Mouse (Mus musculus) heart, embryonic 14.5 days (tissue): ENCODE results near the gene Mecom. TPM values are rescaled to one million over a fixed set of nuclear protein-coding genes. Genes with fewer than 3 reads are reported as not detected.

Source experiments
- ATAC-seq: fragments of 200-750 bp; cut with Nextera tagmentation; 2 replicates; pipeline ENCODE4 v1.8.0; 2017; ENCODE audit warnings: low read depth, moderate TSS enrichment; ENCODE audit not compliant: insufficient number of reproducible peaks, insufficient read depth, low FRiP score
- H3K27ac ChIP-seq, 2 experiments: fragments of 200-500 bp in 1 of 2; fragments of 300-500 bp in 1 of 2; sonication (generic) in 1 of 2; replicated peaks in 1 of 2; 2 replicates each; pipeline ENCODE4 v1.5.1; 2012 to 2014; ENCODE audit warnings: low read depth in 2 of 2, low read length in 2 of 2, control low read depth in 1 of 2, mild to moderate bottlenecking in 1 of 2, mixed read lengths in 1 of 2; ENCODE audit not compliant: control insufficient read depth in 1 of 2, insufficient read depth in 1 of 2
- H3K27me3 ChIP-seq: fragments of 300-500 bp; sonication (generic); 2 replicates; pipeline ENCODE4 v1.6.1; 2014; ENCODE audit warnings: mild to moderate bottlenecking, low read length, control low read depth; ENCODE audit not compliant: control insufficient read depth, insufficient read depth
- H3K36me3 ChIP-seq: fragments of 300-500 bp; sonication (generic); 2 replicates; pipeline ENCODE4 v1.6.1; 2014; ENCODE audit warnings: mild to moderate bottlenecking, control low read depth, low read length, mixed read lengths; ENCODE audit not compliant: control insufficient read depth, insufficient read depth
- H3K4me1 ChIP-seq, 2 experiments: fragments of 200-500 bp in 1 of 2; fragments of 300-500 bp in 1 of 2; sonication (generic) in 1 of 2; 2 replicates each; pipeline ENCODE4 v1.6.1; 2012 to 2014; ENCODE audit warnings: low read length in 2 of 2, control low read depth in 1 of 2, mixed read lengths in 1 of 2; ENCODE audit not compliant: control insufficient read depth in 2 of 2, insufficient read depth in 2 of 2
- H3K4me2 ChIP-seq: fragments of 300-500 bp; sonication (generic); 2 replicates; pipeline ENCODE4 v1.6.1; 2014; ENCODE audit warnings: mild to moderate bottlenecking, low read length
- H3K4me3 ChIP-seq, 2 experiments: fragments of 200-500 bp in 1 of 2; fragments of 300-500 bp in 1 of 2; sonication (generic) in 1 of 2; 2 replicates each; pipeline ENCODE4 v1.5.1; 2012 to 2014; ENCODE audit warnings: low read length in 2 of 2, mild to moderate bottlenecking in 2 of 2, control low read depth in 1 of 2, low read depth in 1 of 2, moderate library complexity in 1 of 2; ENCODE audit not compliant: control insufficient read depth in 1 of 2, insufficient read depth in 1 of 2
- H3K9ac ChIP-seq: fragments of 300-500 bp; sonication (generic); 2 replicates; pipeline ENCODE4 v1.6.1; 2014; ENCODE audit warnings: mild to moderate bottlenecking, low read length
- H3K9me3 ChIP-seq: fragments of 300-500 bp; sonication (generic); 2 replicates; pipeline ENCODE4 v1.6.1; 2016; ENCODE audit warnings: low read length, control low read depth; ENCODE audit not compliant: control insufficient read depth
- WGBS: fragments of 180-500 bp; shearing (Covaris S2); extraction: QIAGEN DNeasy Blood & Tissue Kit; methylation state at CpG from one replicate; pipeline ENCODE4 v1.1.7; 2014; 5-methylcytosine and 5-hydroxymethylcytosine counted together
- polyA plus RNA-seq: library from polyadenylated mRNA; unstranded; fragments of >200 nt; fragmentation: Nextera tagmentation; extraction: Ambion mirVana; gene quantifications from 2 replicates; pipeline ENCODE4 v1.2.1, GENCODE M21; 2014

Mecom gene
- polyA plus RNA-seq, 1 experiment from 2014 or later = 23.0 TPM

- Histone ChIP-seq H3K27ac (no peak overlapping the region), H3K4me1 (peaks cover 4 to 11% of the 10 kb centered on the region in 2 experiments), H3K9ac (no peak overlapping the region), H3K27me3 (no peaks in the 10 kb centered on the region), H3K9me3 (no peaks in the 10 kb centered on the region), H3K36me3 (no peaks in the 10 kb centered on the region), H3K4me2 (no peak overlapping the region), H3K4me3 (no peak overlapping the region)
- WGBS = 51% methylated on average over 4 of the region's 4 CpGs
- no peak for ATAC-seq
Observed at GRCm38 (mm10) chr3:30214607-30215006, 333.2 kb downstream of the Mecom start.

GRCm38 (mm10) chr3:30213540-30214170 is 334.2 kb downstream of the Mecom start:
- no peaks in the 10 kb centered on the region for H3K9me3 ChIP-seq
- 18% methylated on average over 7 of the region's 7 CpGs for WGBS
- no peaks in the 10 kb centered on the region for H3K27me3 ChIP-seq
- H3K9ac ChIP-seq = no peak overlapping the region
- 0 out of 4 replicates have a peak overlapping the region, but pooled peaks of 1 of the 2 experiments have one; percentile 8 for H3K27ac ChIP-seq
- no peaks in the 10 kb centered on the region for H3K36me3 ChIP-seq
- H3K4me1 ChIP-seq = peaks cover 2 to 5% of the 10 kb centered on the region in 2 experiments; a peak in 3 of 4 replicates
- no peak for ATAC-seq
- H3K4me3 ChIP-seq = no peak overlapping the region
- no peak overlapping the region for H3K4me2 ChIP-seq

- Histone ChIP-seq H3K4me2 (no peak overlapping the region), H3K4me3 (no peak overlapping the region), H3K27me3 (no peaks in the 10 kb centered on the region), H3K27ac (no peak overlapping the region), H3K9me3 (no peaks in the 10 kb centered on the region), H3K9ac (no peak overlapping the region), H3K36me3 (no peaks in the 10 kb centered on the region), H3K4me1 (peaks cover 2 to 11% of the 10 kb centered on the region in 2 experiments; a peak in 3 of 4 replicates)
- 35% methylated on average over 3 of the region's 3 CpGs for WGBS
- no peak for ATAC-seq
Observed at GRCm38 (mm10) chr3:30212802-30213201, 335.0 kb downstream of the Mecom start.

- Histone ChIP-seq H3K36me3 (no peaks in the 10 kb centered on the region), H3K4me2 (no peak overlapping the region), H3K27me3 (no peaks in the 10 kb centered on the region), H3K4me1 (peaks cover 5 to 11% of the 10 kb centered on the region in 2 experiments), H3K9me3 (no peaks in the 10 kb centered on the region), H3K27ac (no peak overlapping the region), H3K4me3 (no peak overlapping the region), H3K9ac (no peak overlapping the region)
- no peak for ATAC-seq
Observed at GRCm38 (mm10) chr3:30209131-30209530, 338.7 kb downstream of the Mecom start.

- Histone ChIP-seq H3K27ac (no peak overlapping the region), H3K36me3 (no peaks in the 10 kb centered on the region), H3K9me3 (no peaks in the 10 kb centered on the region), H3K27me3 (no peaks in the 10 kb centered on the region), H3K4me2 (0 out of 2 replicates have a peak overlapping the region, but pooled peaks have one; percentile 24), H3K4me1 (peaks cover 4 to 6% of the 10 kb centered on the region in 2 experiments; a peak in 2 of 4 replicates), H3K9ac (no peak overlapping the region), H3K4me3 (no peak overlapping the region)
- ATAC-seq = no peak
- WGBS = 23% methylated on average over 8 of the region's 8 CpGs
Observed at GRCm38 (mm10) chr3:30207886-30208285, 339.9 kb downstream of the Mecom start.

- H3K9ac ChIP-seq = no peak overlapping the region
- H3K4me2 ChIP-seq = no peak overlapping the region
- H3K36me3 ChIP-seq = no peaks in the 10 kb centered on the region
- 55% methylated on average over 5 of the region's 5 CpGs for WGBS
- H3K4me3 ChIP-seq = no peak overlapping the region
- H3K27me3 ChIP-seq = no peaks in the 10 kb centered on the region
- H3K9me3 ChIP-seq = no peaks in the 10 kb centered on the region
- H3K27ac ChIP-seq = no peak overlapping the region; a peak in 1 of 4 replicates
- peaks cover 4 to 6% of the 10 kb centered on the region in 2 experiments; a peak in 2 of 4 replicates for H3K4me1 ChIP-seq
- ATAC-seq = no peak
Observed at GRCm38 (mm10) chr3:30207431-30207830, 340.4 kb downstream of the Mecom start.

- no peak overlapping the region for H3K4me3 ChIP-seq
- no peak overlapping the region for H3K9ac ChIP-seq
- WGBS = 82% methylated on average over 8 of the region's 8 CpGs
- ATAC-seq = no peak
- H3K27ac ChIP-seq = no peak overlapping the region
- no peak overlapping the region for H3K4me2 ChIP-seq
- H3K9me3 ChIP-seq = no peaks in the 10 kb centered on the region
- H3K27me3 ChIP-seq = no peaks in the 10 kb centered on the region
- no peaks in the 10 kb centered on the region for H3K36me3 ChIP-seq
- H3K4me1 ChIP-seq = peaks cover 4 to 6% of the 10 kb centered on the region in 2 experiments; a peak in 2 of 4 replicates
Observed at GRCm38 (mm10) chr3:30206123-30206522, 341.7 kb downstream of the Mecom start.

GRCm38 (mm10) chr3:30203764-30204163 is 344.0 kb downstream of the Mecom start:
- no peak overlapping the region for H3K4me2 ChIP-seq
- WGBS = 60% methylated on average over 2 of the region's 2 CpGs
- no peak overlapping the region for H3K27ac ChIP-seq
- peaks cover 4 to 6% of the 10 kb centered on the region in 2 experiments; a peak in 2 of 4 replicates for H3K4me1 ChIP-seq
- ATAC-seq = no peak
- H3K27me3 ChIP-seq = no peaks in the 10 kb centered on the region
- H3K9ac ChIP-seq = no peak overlapping the region
- H3K9me3 ChIP-seq = no peaks in the 10 kb centered on the region
- no peaks in the 10 kb centered on the region for H3K36me3 ChIP-seq
- H3K4me3 ChIP-seq = no peak overlapping the region
